Mouse (Mus musculus): Measurements from ENCODE around the gene Fcor. TPM values are rescaled to one million over a fixed set of nuclear protein-coding genes. Genes with fewer than 3 reads are reported as not detected.

The Fcor gene
- polyA plus RNA-seq, 1 experiment, result 0.95 TPM

- Histone ChIP-seq H3K79me3 (ENCODE audit: low read depth) (no peaks in the 10 kb centered on the region), H3K79me2 (ENCODE audit: control insufficient read depth, insufficient read depth) (no peaks in the 10 kb centered on the region), H3K4me3 (ENCODE audit: insufficient read depth, poor library complexity, severe bottlenecking) (no peak overlapping the region), H3K27me3 (ENCODE audit: control insufficient read depth, insufficient read depth, insufficient read length) (peaks cover 9% of the 10 kb centered on the region), H3ac (ENCODE audit: control insufficient read depth, insufficient read length, low read depth) (no peak overlapping the region), H3K36me3 (ENCODE audit: control insufficient read depth, insufficient read depth) (no peaks in the 10 kb centered on the region)
- TF ChIP-seq MYOD1 (IDR thresholded peaks at IDR 0.05; ENCODE audit: control insufficient read depth, insufficient read length, low read depth) (no peak), FOSL1 (IDR thresholded peaks at IDR 0.05; ENCODE audit: insufficient read depth, low read length, poor library complexity, severe bottlenecking) (no peak)
Observed at GRCm38 (mm10) chr8:3710312-3710711, 38.1 kb upstream of the Fcor start.

- no peaks in the 10 kb centered on the region for H3K36me3 ChIP-seq (ENCODE audit: control insufficient read depth, insufficient read depth)
- no peaks in the 10 kb centered on the region for H3K79me2 ChIP-seq (ENCODE audit: control insufficient read depth, insufficient read depth)
- peaks cover 9% of the 10 kb centered on the region for H3K27me3 ChIP-seq (ENCODE audit: control insufficient read depth, insufficient read depth, insufficient read length)
- no peaks in the 10 kb centered on the region for H3K79me3 ChIP-seq (ENCODE audit: low read depth)
- H3ac ChIP-seq (ENCODE audit: control insufficient read depth, insufficient read length, low read depth), result no peak overlapping the region
- TF ChIP-seq USF1 (IDR thresholded peaks at IDR 0.05; ENCODE audit: low read depth), result no peak
- TF ChIP-seq MAX (IDR thresholded peaks at IDR 0.05), result no peak
- no peak for TF ChIP-seq CTCF (IDR thresholded peaks at IDR 0.05; ENCODE audit: control insufficient read depth, insufficient read depth, insufficient read length)
- no peak for TF ChIP-seq FOSL1 (IDR thresholded peaks at IDR 0.05; ENCODE audit: insufficient read depth, low read length, poor library complexity, severe bottlenecking)
- no peak for TF ChIP-seq MYOG (IDR thresholded peaks at IDR 0.05; ENCODE audit: control insufficient read depth, extremely low read depth, insufficient read length)
- no peak for TF ChIP-seq MYOD1 (IDR thresholded peaks at IDR 0.05; ENCODE audit: control insufficient read depth, insufficient read length, low read depth)
- no peak for TF ChIP-seq CEBPB (IDR thresholded peaks at IDR 0.05; ENCODE audit: low read depth)
- no peak overlapping the region for H3K4me3 ChIP-seq (ENCODE audit: insufficient read depth, poor library complexity, severe bottlenecking)
Observed at GRCm38 (mm10) chr8:3707611-3708010, 35.4 kb upstream of the Fcor start.

GRCm38 (mm10) chr8:3705711-3706110, 33.5 kb upstream of the Fcor start:
- H3K79me3 ChIP-seq (ENCODE audit: low read depth), result no peaks in the 10 kb centered on the region
- H3K4me3 ChIP-seq (ENCODE audit: insufficient read depth, poor library complexity, severe bottlenecking), result no peak overlapping the region
- no peaks in the 10 kb centered on the region for H3K79me2 ChIP-seq (ENCODE audit: control insufficient read depth, insufficient read depth)
- H3ac ChIP-seq (ENCODE audit: control insufficient read depth, insufficient read length, low read depth), result no peak overlapping the region
- TF ChIP-seq CTCF (IDR thresholded peaks at IDR 0.05; ENCODE audit: control insufficient read depth, insufficient read depth, insufficient read length) (no peak), USF1 (IDR thresholded peaks at IDR 0.05; ENCODE audit: low read depth) (no peak), FOSL1 (IDR thresholded peaks at IDR 0.05; ENCODE audit: insufficient read depth, low read length, poor library complexity, severe bottlenecking) (no peak), MYOG (IDR thresholded peaks at IDR 0.05; ENCODE audit: control insufficient read depth, extremely low read depth, insufficient read length) (no peak), MAX (IDR thresholded peaks at IDR 0.05) (no peak), CEBPB (IDR thresholded peaks at IDR 0.05; ENCODE audit: low read depth) (no peak), MYOD1 (IDR thresholded peaks at IDR 0.05; ENCODE audit: control insufficient read depth, insufficient read length, low read depth) (no peak)
- H3K36me3 ChIP-seq (ENCODE audit: control insufficient read depth, insufficient read depth), result no peaks in the 10 kb centered on the region
- peaks cover 9% of the 10 kb centered on the region for H3K27me3 ChIP-seq (ENCODE audit: control insufficient read depth, insufficient read depth, insufficient read length)

- Histone ChIP-seq H3K4me3 (ENCODE audit: insufficient read depth, poor library complexity, severe bottlenecking) (no peak overlapping the region), H3ac (ENCODE audit: control insufficient read depth, insufficient read length, low read depth) (no peak overlapping the region), H3K79me2 (ENCODE audit: control insufficient read depth, insufficient read depth) (no peaks in the 10 kb centered on the region), H3K79me3 (ENCODE audit: low read depth) (no peaks in the 10 kb centered on the region), H3K27me3 (ENCODE audit: control insufficient read depth, insufficient read depth, insufficient read length) (no peaks in the 10 kb centered on the region), H3K36me3 (ENCODE audit: control insufficient read depth, insufficient read depth) (no peaks in the 10 kb centered on the region)
- no peak for TF ChIP-seq USF1 (IDR thresholded peaks at IDR 0.05; ENCODE audit: low read depth)
- TF ChIP-seq CTCF (IDR thresholded peaks at IDR 0.05; ENCODE audit: control insufficient read depth, insufficient read depth, insufficient read length), result no peak
- TF ChIP-seq FOSL1 (IDR thresholded peaks at IDR 0.05; ENCODE audit: insufficient read depth, low read length, poor library complexity, severe bottlenecking), result no peak
- no peak for TF ChIP-seq CEBPB (IDR thresholded peaks at IDR 0.05; ENCODE audit: low read depth)
- TF ChIP-seq MYOG (IDR thresholded peaks at IDR 0.05; ENCODE audit: control insufficient read depth, extremely low read depth, insufficient read length), result no peak
- TF ChIP-seq MAX (IDR thresholded peaks at IDR 0.05), result no peak
- TF ChIP-seq MYOD1 (IDR thresholded peaks at IDR 0.05; ENCODE audit: control insufficient read depth, insufficient read length, low read depth), result no peak
Observed at GRCm38 (mm10) chr8:3701491-3701890, 29.3 kb upstream of the Fcor start.

- no peaks in the 10 kb centered on the region for H3K79me2 ChIP-seq (ENCODE audit: control insufficient read depth, insufficient read depth)
- H3K27me3 ChIP-seq (ENCODE audit: control insufficient read depth, insufficient read depth, insufficient read length), result peaks cover 8% of the 10 kb centered on the region
- no peaks in the 10 kb centered on the region for H3K79me3 ChIP-seq (ENCODE audit: low read depth)
- TF ChIP-seq MYOD1 (IDR thresholded peaks at IDR 0.05; ENCODE audit: control insufficient read depth, insufficient read length, low read depth), result no peak
- TF ChIP-seq MAX (IDR thresholded peaks at IDR 0.05), result no peak
- TF ChIP-seq CEBPB (IDR thresholded peaks at IDR 0.05; ENCODE audit: low read depth), result no peak
- TF ChIP-seq USF1 (IDR thresholded peaks at IDR 0.05; ENCODE audit: low read depth), result no peak
- TF ChIP-seq MYOG (IDR thresholded peaks at IDR 0.05; ENCODE audit: control insufficient read depth, extremely low read depth, insufficient read length), result no peak
- no peak for TF ChIP-seq CTCF (IDR thresholded peaks at IDR 0.05; ENCODE audit: control insufficient read depth, insufficient read depth, insufficient read length)
- no peak for TF ChIP-seq FOSL1 (IDR thresholded peaks at IDR 0.05; ENCODE audit: insufficient read depth, low read length, poor library complexity, severe bottlenecking)
- H3K4me3 ChIP-seq (ENCODE audit: insufficient read depth, poor library complexity, severe bottlenecking), result no peak within 1 kb of the TSS
- H3K36me3 ChIP-seq (ENCODE audit: control insufficient read depth, insufficient read depth), result no peaks in the 10 kb centered on the region
- H3ac ChIP-seq (ENCODE audit: control insufficient read depth, insufficient read length, low read depth), result no peak within 1 kb of the TSS
Observed at GRCm38 (mm10) chr8:3694121-3694520, 22.0 kb upstream of the Fcor start, which contains the start of gene Fcer2a. Fcer2a (minus strand) TSS chr8:3694175.

GRCm38 (mm10) chr8:3690774-3691173, 18.6 kb upstream of the Fcor start:
- H3K79me3 ChIP-seq (ENCODE audit: low read depth), result no peaks in the 10 kb centered on the region
- H3ac ChIP-seq (ENCODE audit: control insufficient read depth, insufficient read length, low read depth), result no peak overlapping the region
- H3K4me3 ChIP-seq (ENCODE audit: insufficient read depth, poor library complexity, severe bottlenecking), result no peak overlapping the region
- H3K79me2 ChIP-seq (ENCODE audit: control insufficient read depth, insufficient read depth), result no peaks in the 10 kb centered on the region
- TF ChIP-seq MYOD1 (IDR thresholded peaks at IDR 0.05; ENCODE audit: control insufficient read depth, insufficient read length, low read depth), result no peak
- no peaks in the 10 kb centered on the region for H3K36me3 ChIP-seq (ENCODE audit: control insufficient read depth, insufficient read depth)
- H3K27me3 ChIP-seq (ENCODE audit: control insufficient read depth, insufficient read depth, insufficient read length), result peaks cover 15% of the 10 kb centered on the region
